Mouse (Mus musculus): ENCODE measurements at regions not wholly inside any gene's neighbourhood (a gene's known extent, or its start where the extent isn't known, plus 50 kb on each side); places are given as distances from the start of the nearest gene placed in this dataset.

DNA sequence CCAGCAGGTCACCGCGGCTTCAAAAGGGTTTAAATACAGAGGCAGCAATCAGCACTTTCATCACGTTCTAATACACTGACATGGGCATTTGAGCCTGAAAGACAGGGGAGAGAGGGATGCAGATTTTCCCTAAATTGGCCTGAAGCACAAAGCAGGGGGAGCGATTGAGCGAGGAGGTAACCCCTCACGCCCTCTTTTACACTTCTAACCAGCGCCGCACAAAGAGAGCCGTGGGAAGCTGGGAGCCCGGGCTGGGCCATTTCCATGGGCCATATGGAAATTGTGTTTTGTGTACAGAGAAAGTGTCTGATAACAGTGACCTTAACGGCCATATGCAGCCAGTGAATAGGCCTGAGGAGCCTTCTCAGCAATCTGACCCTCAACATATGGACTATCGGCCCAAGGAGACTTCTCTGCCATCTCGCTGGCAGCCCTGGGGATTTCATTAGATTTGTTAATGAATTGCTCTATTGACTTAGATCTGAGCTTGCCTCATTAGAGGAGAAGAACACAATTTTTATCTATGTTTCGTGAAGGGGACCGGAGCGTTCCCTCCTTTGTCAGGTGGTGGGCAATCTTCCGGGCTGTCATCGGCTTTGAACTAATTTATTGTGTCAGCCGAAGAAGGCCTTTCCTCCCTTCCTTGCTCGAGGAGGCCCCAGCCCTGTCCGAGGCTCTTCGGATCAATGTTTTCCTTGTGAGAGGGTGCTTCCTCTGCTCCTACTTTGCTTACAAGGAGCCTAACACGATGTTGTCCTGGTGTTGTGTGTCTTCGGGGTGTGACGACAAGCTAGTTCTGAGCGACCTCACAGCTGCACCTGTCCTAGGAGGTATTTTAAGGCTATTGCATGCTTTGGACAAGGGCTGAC, 195.4 kb upstream of the Irx3 start:
- DNase-seq = no peak

DNA sequence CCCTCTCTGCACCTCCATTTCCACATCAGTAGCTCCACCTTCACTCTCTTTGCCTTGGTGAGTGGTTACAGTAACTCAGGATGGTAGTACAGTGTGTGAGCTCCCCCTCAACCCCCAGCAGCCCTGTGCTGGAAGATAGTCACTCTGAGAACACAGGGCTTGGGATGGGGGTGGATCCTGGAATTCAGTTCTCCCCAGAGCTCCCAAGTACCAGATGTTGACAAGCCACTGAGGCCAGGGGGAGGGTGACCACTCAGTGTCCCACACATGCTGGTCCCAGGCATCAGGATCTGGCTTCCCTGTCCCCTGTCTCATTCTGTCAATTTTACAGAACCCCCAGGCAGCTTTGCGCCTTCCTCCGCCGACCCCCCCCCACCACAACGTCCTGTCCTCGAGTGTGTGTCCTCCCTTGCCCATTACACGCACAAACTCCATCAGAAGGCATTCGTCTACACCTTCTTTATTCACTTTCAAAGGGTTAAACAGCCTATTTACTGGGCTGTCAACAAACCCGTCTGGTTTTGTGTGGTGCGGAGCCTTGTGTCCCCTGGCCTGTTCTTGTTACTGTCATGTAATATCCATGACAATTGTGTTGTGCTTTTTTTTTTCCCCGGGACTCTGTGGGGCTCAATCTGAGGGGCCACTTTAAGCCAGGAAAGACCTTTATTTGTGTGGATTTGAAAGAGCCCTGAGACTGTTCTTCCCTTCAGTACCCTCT, 194.6 kb upstream of the Irx3 start:
- DNase-seq = no peak

DNA sequence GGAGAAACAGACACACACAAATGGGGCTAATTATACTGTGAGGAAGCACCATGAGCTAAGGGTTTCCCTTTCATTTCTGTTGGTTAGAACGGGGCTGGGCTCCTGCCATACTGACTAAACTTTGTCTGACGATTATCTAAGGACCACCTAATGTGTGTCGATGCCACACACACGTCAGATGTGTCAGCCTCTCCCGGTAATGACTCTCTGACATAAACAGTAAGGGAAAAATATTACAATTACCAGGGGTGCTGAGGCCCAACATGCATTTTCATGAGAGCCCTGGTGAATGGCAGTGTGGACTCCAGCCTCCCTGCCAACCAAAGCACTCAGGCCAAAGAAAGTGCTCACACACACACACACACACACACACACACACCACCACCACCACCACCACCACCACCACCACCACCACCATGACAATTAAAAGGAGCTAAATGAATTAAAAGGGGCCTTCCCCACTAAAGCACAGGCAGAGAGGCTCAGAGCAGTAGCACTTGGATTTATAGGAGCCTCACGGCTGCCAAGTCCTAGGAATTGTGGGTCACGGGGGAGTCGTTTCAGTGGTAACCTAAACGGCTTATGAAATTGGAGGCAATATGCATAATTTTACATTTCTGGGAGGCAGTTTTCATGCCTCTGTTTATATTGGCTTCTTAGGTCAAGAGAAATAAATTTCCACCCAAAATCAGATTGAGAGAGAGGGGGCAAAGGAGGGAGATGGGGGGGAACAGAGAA, 193.7 kb upstream of the Irx3 start:
- DNase-seq = no peak

DNA sequence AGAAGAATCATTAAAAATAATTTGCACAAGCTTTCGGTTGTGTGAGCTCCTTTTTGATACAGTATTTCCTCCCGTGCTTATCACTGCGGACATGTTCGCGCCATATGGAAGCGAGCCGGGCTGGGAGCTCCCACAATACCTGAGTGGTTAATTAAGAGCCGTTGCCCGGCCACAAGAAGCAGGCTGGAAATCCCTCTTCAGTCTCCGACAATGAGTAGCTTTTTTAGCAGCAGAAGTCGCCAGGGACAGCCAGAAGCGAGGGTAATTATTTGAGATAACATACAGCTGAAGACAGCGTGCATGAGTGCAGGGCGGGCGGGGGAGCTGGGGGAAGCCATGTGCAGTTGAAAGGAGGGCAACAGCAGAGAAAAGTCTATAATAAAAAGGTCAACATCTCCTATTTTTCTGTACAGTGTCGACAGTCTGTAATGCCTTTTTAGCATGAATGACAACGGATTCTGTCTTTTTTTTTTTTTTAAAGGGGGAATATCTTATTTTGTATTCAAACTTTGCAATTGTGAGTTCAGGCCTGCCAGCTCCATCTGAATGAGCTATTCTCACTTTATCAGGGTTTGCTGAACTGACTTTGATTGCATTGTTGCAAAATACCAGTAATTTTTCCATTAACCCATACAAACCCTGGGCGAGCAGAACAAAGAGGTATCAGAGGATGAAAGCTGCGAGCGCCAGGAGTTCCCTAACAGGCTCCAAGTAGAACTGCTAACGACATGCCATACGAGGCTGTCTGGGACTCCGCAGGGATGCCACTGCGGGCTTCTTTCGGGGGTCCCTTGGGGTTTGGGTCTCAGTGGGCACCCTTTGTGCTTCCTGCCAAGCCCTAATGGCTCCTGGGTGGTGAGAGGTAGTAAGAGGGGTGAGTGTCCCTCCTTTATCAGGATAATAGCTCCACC, 189.9 kb upstream of the Irx3 start:
- DNase-seq = no peak

DNA sequence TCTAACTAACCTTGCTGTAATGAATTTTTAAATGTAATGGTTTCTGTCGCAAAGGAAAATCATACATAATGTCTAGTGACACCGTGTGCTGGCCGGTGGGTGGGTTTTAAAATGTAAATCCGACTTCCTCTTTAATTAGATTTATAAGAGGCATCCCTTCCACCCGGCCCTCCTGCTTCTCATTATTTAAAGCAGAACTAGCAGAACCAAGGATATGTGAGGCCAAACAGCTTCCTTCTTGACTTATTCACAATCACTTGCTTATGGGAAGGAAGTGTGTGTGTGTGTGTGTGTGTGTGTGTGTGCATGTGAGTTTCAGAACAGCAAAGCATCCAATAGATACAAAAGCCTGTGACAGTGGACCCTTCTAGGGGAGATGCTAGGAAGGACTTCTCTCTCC, 189.1 kb upstream of the Irx3 start:
- DNase-seq = no peak

DNA sequence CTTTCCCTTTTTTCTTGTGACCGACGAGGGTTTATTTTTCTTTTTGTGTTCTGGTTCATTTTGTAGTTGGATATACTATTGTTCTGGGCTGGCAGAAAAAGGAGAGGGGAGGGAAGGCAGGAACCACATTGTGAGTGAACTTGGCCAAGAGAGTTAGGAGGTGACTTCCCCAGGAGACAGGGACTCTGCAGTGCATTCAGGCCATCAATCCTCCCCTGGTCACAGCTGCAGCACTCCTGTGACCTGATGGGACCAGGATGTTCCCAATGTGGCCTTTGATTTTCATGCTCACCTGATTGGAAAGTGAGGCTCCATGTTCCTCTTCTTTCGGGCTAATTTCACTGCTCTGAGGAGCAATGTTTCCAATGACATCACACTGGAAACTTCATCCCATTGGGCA, 188.2 kb upstream of the Irx3 start:
- DNase-seq = no peak

DNA sequence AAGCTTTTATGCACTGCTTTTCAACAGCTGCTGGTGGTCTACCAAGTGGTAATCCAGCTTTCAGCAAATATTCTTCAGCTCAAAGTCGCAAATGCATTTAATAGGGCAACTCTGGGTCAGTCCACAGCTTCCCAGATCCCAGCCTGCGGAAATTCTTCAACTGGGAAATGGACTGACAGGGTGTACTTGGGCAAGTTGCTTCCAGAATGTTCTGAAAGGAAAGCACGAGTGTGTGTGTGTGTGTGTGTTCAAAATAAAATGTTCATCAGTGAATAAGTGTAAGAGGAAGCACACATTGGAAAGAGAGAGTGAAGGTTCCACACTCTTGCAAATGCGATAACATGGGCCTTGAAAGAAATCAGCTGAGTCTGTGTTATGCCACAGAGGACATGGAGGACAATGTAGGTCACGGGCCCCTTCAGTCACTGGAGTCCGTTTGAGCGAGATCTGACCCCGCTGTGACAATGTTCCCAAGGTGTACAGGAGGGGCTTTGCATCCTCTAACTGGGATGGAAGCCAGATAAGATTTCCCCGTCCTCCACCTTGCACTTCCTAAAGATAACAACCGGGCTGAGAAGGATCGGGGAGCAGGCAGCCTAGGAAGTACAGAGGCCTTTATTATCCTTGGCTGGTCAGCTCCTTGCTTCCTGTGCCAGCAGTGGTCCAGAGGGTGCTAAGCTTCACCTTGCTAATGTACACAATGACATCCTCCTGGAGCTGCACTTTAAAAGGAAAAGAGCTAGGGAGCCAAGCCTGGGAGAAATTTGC, 187.2 kb upstream of the Irx3 start:
- DNase-seq = no peak

DNA sequence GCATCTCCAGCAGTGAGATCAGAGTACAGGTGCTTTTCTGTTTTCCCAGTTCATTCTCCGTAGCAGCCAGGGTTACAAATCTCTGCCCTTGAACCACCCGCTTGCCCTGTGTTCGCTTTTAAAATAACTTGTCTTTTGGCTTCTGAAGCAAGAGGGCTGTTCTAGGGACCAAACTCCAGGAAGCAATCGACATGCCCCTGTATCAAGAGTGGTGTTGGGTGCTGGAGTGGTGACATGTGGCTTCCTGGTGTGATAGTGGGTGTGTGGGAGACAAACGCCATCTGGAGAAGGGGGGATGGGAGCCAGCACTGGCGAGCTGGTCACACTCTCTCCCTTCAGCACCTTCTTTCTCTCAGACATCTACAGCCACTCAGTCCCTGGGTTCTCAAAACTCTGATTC, 186.0 kb upstream of the Irx3 start:
- DNase-seq = no peak

DNA sequence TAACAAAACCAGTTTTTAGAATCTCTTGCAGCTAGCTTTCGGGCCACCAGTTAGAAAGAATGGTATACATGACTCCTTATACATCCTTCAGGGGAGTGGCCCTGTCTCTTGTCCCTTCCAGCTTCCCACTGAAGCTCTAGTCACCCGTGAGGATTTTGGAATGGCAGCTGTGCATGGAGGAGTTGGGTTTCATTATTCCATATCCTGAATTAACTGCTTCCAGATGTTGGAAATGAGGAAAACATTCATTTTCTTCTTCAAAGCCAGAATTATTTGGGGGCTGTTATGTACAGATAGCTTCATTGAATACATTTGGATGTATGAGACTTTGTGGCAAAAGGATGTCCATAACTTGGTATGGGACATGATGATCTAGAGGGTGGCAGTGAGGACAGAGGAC, 181.3 kb upstream of the Irx3 start:
- no peak for DNase-seq

DNA sequence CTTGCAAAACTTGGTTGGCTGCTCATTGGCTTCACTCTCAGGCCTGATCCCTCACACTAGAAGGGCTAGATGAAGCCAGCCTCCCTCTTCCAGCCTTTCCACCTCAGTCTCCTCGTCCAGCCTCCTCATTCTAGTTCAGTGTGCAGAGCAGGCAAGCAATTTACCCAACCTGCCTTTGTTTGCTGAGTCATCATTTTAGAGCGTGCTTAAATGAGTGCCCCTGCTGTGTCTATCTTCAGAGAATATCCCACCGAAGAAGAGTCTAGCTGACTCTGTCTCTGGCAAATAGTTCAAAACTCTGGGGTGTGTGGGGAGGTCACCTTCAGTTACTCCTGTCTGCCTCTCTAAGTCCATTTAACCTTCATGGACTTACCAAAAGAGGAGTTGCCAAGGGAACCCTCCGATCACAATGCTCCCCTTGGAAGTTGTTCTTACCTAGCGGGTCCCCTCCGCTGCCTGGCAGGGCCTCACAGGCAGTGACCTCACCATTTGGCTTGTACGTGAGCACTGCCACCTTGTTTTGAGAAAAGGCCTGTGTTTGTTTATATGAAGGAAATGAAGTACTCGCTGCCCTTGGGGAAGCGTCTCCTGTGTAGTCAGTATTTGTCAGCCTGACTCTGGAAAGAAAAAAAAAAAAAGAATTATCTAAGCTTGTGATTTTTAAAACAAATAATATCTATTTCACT, 175.2 kb upstream of the Irx3 start:
- DNase-seq = no peak

DNA sequence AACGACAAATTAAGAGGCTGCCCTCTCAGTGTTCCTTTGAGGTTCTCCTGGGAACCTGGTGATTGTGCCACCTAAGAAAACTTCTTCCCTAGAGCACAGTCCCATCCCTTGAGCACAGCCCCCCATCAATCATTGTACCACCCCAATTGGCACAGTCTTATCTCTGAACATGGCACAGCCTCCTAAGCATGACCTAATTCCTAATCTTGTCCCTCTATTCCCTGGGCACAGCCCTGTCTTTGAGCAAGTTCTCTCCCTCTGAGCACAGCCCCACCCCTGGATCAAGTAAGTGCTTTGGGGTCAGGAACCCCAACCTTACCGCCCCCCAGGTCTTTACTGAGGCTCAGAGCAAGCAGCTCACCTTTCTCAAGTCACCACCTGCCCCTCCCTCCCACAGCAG, 173.6 kb upstream of the Irx3 start:
- DNase-seq = no peak

DNA sequence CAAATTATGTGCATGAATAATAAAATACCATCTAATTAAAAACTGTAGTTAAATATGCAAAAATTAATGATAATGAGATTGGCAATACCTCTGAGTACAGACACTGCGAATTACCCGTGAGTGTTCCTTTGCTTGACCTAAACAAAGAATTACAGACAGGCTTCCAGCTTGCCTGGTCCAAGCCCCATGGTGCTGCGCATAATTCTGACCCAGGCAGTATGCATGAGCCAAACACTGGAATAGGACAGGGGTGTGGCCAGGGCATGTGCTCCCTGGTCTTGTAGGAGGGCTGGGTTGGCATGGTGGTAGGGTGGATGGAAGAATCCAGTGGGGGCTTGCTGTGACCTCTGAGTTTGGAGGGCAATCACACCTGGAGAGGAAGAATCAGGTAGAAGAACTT, 172.8 kb upstream of the Irx3 start:
- no peak for DNase-seq

DNA sequence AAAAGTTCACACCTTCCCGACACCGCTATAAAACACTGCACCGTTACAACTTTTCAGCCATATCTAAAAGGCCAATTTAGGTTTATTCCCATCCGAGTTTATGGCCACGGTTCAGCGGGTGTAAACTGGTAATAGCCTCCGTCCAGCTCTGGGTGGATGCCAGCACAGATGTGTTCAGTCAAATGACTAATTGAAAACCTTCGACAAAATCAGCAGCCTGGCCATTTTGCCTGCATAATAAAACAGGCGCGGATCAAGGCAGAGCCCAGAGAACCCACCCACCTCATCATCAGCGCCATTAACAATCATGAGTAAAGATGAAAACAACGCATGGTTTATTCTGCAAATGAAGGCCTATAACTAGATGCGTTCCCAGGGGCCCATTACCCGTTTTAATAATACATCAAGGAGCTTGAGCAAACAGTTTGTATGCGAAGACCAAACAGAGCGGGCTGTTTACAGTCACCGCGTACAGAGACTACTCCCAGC, 172.1 kb upstream of the Irx3 start:
- no peak for DNase-seq

DNA sequence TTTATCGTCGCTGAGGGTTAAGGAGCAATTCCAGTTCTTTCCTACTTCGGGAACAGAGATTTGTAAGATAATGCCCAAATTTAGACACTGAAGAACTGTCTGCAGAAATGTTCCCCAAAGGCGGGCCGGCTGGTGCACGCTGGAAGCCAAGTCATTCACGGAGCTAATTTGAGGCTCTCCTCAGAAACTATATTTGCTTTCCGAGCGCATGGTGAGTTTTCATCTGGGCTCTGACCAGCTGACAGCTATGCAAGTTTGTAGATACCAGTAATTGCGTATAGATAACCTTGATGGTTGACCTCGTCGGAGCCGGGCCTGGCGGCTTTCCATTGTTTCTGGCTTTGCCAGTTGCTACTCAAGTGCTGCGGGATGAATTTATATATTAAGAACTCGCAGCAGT, 165.5 kb upstream of the Irx3 start:
- no peak for DNase-seq

DNA sequence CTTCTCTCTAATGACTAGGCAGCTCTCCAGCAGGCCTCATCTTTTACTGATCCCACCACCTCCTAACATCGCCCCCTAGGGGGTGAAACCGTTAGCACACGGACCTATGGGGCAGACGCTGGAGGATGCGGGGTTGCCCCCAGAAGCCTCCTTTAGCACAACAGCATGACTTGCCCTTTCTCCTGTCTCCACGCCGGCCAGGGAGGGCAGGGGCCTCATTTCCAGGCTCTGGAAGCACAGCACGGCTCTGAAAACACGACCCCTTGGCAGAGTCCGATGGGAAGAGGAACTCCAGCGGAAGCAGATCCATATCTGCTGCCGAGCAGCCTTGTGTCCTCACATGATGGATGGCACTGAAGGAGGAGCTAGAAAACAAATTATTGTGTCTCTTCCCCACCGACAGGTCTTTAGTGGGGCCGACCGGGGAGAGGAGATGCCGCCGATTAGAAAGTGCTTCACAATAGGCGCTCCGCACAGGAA, 165.1 kb upstream of the Irx3 start:
- no peak for DNase-seq

DNA sequence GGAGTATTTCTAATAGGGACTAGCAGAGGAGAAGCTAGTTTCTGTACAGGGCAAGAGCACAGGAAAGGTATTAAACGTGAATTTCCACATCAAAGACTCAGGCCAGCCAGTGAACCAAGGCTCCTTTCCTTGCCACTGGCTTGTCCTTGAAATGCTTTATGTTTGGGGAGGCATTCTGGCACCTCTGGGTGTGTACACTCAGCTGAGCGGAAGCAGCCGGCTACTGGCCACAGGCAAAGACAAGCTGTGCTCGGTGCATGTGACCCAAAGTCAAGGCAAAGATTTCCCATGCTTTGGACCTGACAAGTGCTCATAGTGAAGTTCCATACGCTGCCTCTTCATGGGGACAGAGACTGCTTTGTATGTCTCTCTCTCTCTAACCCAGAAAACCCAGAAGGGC, 159.8 kb upstream of the Irx3 start:
- no peak for DNase-seq

DNA sequence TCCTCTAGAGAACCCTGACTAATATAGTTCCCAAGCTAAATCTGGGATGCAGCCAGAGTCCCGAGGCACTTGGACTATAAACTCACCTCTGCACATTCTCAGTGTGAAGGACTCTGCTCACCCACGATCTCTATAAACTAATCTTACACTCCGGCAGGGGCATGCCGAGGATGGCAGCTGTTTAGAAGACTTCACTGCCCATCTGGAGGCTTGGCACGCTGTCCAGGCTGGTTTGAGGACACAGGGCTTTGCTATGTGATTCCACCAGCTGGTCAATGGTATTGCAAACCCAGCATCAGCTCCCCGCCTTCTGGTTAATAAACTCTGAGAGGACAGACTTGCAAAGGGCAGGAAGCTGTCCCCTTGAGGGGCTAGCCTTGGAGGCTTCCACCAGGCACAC, 153.3 kb upstream of the Irx3 start:
- DNase-seq = no peak

DNA sequence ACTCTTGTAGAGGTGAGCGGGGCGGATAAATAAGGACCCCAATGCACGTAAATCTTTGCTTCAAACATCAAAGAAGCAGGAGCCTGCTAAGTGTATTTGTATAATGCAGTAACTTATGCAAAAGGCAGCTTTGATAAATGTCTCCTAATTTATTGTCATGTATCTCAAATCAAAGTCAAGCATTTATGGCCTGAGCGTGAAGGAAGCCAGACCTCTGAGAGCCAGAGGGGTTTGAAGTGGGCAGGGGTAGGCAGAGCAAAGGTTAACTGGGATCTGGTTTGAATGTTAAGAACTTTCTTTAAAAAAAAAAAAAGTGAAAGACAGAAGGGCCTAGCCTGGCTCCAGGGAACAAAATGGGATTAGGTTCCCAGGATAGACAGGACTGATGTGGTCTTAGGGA, 151.1 kb upstream of the Irx3 start:
- DNase-seq = no peak

DNA sequence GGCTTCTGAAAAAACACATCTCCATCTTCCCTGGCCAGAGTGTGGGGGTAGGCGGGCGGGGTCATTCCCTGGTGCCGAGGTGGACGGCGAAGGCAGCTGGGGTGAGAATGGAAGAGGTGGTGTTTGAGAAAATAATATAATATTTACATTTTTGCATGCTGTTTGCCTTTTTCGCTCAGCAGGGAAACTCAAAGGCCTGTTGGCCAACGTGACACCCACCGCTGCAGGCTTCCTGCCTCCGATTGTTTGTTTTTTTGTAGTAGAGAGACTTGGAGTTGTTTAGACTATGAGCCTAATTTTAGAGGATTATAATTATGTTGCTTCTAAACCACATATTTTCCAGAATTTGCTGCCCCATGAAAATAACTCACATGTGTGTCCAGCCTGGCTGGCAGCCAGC, 147.2 kb upstream of the Irx3 start:
- DNase-seq = no peak

DNA sequence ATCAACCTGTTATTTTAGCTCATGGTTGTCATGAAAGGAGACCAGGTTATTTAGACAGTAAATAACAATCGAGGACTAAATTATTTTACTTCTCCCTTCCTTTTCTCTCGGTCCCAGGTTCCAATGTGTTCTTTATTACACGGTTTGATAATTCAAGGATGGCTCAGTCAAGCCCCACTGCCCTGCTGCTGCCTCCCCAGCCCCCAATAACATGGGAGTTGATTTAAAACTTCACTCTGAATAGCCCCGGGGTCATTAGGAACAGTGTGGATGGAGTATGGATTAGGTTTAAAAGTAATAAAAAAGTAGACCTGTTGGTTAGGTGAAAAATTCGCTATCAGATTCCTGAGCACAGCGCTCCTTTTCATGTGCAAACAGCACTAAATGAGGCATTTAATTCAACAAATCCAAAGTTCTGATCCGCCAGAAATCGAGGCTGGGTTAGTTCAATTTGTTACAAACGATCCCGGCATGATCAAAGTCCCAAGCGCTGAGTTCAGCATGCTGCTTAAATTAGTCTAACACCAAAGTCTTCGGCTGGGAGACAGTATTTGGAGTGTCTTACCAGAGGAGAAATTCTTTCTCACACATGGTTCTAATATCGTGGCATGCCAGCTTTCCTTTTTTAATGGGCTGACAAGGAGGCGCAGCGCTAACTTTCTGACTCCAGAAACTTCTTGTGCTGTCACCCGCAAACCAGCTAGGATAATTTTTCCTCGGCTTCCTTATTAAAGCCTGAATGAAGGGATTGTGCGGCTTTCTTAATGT, 146.5 kb upstream of the Irx3 start:
- no peak for DNase-seq
